Mouse (Mus musculus) CH12.LX (cell line): Measurements from ENCODE around the gene Mllt11. TPM values are rescaled to one million over a fixed set of nuclear protein-coding genes. Genes with fewer than 3 reads are reported as not detected.

Source experiments
- DNase-seq: peaks from one replicate; pipeline ENCODE4 v3.0.0-alpha.2; 2013; ENCODE audit errors: extremely low read depth
- H3K27ac ChIP-seq: 2 replicates; pipeline ENCODE4 v1.5.1; 2012; ENCODE audit warnings: low read depth, mild to moderate bottlenecking, control low read depth, moderate library complexity; ENCODE audit not compliant: insufficient read depth
- H3K27me3 ChIP-seq: replicated peaks from 2 replicates; pipeline ENCODE3; 2012; ENCODE audit warnings: inconsistent platforms
- H3K36me3 ChIP-seq, 2 experiments: replicated peaks in 1 of 2; 2 replicates each; pipeline versions ENCODE3 to v1.6.1; 2012; ENCODE audit warnings: inconsistent platforms in 1 of 2, low read length in 1 of 2, mild to moderate bottlenecking in 1 of 2, mixed read lengths in 1 of 2, moderate library complexity in 1 of 2; ENCODE audit not compliant: control insufficient read depth in 1 of 2, insufficient read depth in 1 of 2
- H3K4me1 ChIP-seq, 2 experiments: 2 replicates each; pipeline ENCODE4 v1.6.1; 2012; ENCODE audit warnings: inconsistent platforms in 1 of 2, moderate library complexity in 1 of 2; ENCODE audit not compliant: insufficient read depth in 2 of 2, control insufficient read depth in 1 of 2
- H3K4me2 ChIP-seq: 2 replicates; pipeline ENCODE4 v1.6.1; 2012; ENCODE audit warnings: low read depth, mild to moderate bottlenecking, control low read depth; ENCODE audit not compliant: poor library complexity, insufficient read depth, severe bottlenecking
- H3K4me3 ChIP-seq, 3 experiments: fragments of 150-350 bp in 1 of 3; sonication (generic) in 1 of 3; replicated peaks in 1 of 3; 2 replicates each; pipeline versions ENCODE3 to v1.5.1; 2011 to 2012; ENCODE audit warnings: low read depth in 2 of 3, low read length in 2 of 3, mild to moderate bottlenecking in 2 of 3, moderate library complexity in 2 of 3, control low read depth in 1 of 3, improper control_type of control experiment in 1 of 3, inconsistent platforms in 1 of 3, mixed read lengths in 1 of 3; ENCODE audit not compliant: poor library complexity in 1 of 3
- H3K79me2 ChIP-seq: replicated peaks from 2 replicates; pipeline ENCODE4 v1.6.1; 2012; ENCODE audit warnings: mild to moderate bottlenecking, moderate library complexity; ENCODE audit not compliant: control insufficient read depth, poor library complexity, insufficient read depth, severe bottlenecking; ENCODE audit errors: extremely low read depth
- H3K9ac ChIP-seq: 2 replicates; pipeline ENCODE4 v1.6.1; 2012; ENCODE audit warnings: low read depth, mild to moderate bottlenecking, control low read depth, moderate library complexity; ENCODE audit not compliant: insufficient read depth
- H3K9me3 ChIP-seq: replicated peaks from 2 replicates; pipeline ENCODE3; 2012; ENCODE audit warnings: low read length, inconsistent platforms, mixed read lengths
- CTCF ChIP-seq, 2 experiments: IDR thresholded peaks in 1 of 2; conservative IDR thresholded peaks in 1 of 2; 2 replicates each; pipeline ENCODE4 v1.5.1; 2011 to 2012; ENCODE audit warnings: low read depth in 2 of 2, low read length in 2 of 2, improper control_type of control experiment in 1 of 2, inconsistent platforms in 1 of 2, mild to moderate bottlenecking in 1 of 2, moderate library complexity in 1 of 2
- E2F4 ChIP-seq: IDR thresholded peaks from 2 replicates; pipeline ENCODE4 v1.6.1; 2011; ENCODE audit warnings: low read depth, low read length, improper control_type of control experiment; ENCODE audit not compliant: insufficient replicate concordance
- EP300 ChIP-seq: IDR thresholded peaks from 2 replicates; pipeline ENCODE4 v1.6.1; 2011; ENCODE audit warnings: low read length, improper control_type of control experiment
- ETS1 ChIP-seq: conservative IDR thresholded peaks from 2 replicates; pipeline ENCODE4 v1.6.1; 2012; ENCODE audit warnings: low read depth, mild to moderate bottlenecking, inconsistent platforms, low read length, improper control_type of control experiment, moderate library complexity
- GABPA ChIP-seq: IDR thresholded peaks from 2 replicates; pipeline ENCODE4 v1.6.1; 2012; ENCODE audit warnings: low read depth, low read length, improper control_type of control experiment, inconsistent platforms; ENCODE audit not compliant: insufficient replicate concordance
- HCFC1 ChIP-seq: IDR thresholded peaks from 2 replicates; pipeline ENCODE4 v1.6.1; 2012; ENCODE audit warnings: low read depth, mild to moderate bottlenecking, inconsistent platforms, low read length, improper control_type of control experiment
- IRF4 ChIP-seq: IDR thresholded peaks from 2 replicates; pipeline ENCODE4 v1.6.1; 2014; ENCODE audit warnings: low read depth, mild to moderate bottlenecking, inconsistent platforms, low read length, improper control_type of control experiment
- JUN ChIP-seq: IDR thresholded peaks from 2 replicates; pipeline ENCODE4 v1.6.1; 2011; ENCODE audit warnings: low read depth, mild to moderate bottlenecking, low read length, improper control_type of control experiment, moderate library complexity; ENCODE audit not compliant: insufficient read depth
- JUND ChIP-seq: conservative IDR thresholded peaks from 2 replicates; pipeline ENCODE4 v1.6.1; 2011; ENCODE audit warnings: low read depth, low read length, improper control_type of control experiment
- MAFK ChIP-seq: IDR thresholded peaks from 2 replicates; pipeline ENCODE4 v1.6.1; 2011; ENCODE audit warnings: low read length, improper control_type of control experiment; ENCODE audit not compliant: insufficient replicate concordance
- MAX ChIP-seq: IDR thresholded peaks from 2 replicates; pipeline ENCODE4 v1.6.1; 2011; ENCODE audit warnings: low read length, improper control_type of control experiment
- MAZ ChIP-seq: IDR thresholded peaks from 2 replicates; pipeline ENCODE4 v1.6.1; 2012; ENCODE audit warnings: low read depth, mild to moderate bottlenecking, inconsistent platforms, low read length, improper control_type of control experiment, moderate library complexity
- NELFE ChIP-seq: IDR thresholded peaks from 2 replicates; pipeline ENCODE4 v1.6.1; 2011; ENCODE audit warnings: low read depth, low read length, improper control_type of control experiment
- NRF1 ChIP-seq: IDR thresholded peaks from 2 replicates; pipeline ENCODE4 v1.6.1; 2014; ENCODE audit warnings: low read depth, mild to moderate bottlenecking, inconsistent platforms, low read length, improper control_type of control experiment, moderate library complexity
- POLR2A ChIP-seq: IDR thresholded peaks from 2 replicates; pipeline ENCODE4 v1.6.1; 2011; ENCODE audit warnings: low read depth, mild to moderate bottlenecking, improper control_type of control experiment, low read length
- POLR2AphosphoS2 ChIP-seq: IDR thresholded peaks from 2 replicates; pipeline ENCODE4 v1.6.1; 2011; ENCODE audit warnings: low read depth, low read length, improper control_type of control experiment
- RAD21 ChIP-seq: IDR thresholded peaks from 2 replicates; pipeline ENCODE4 v1.6.1; 2011; ENCODE audit warnings: low read depth, mild to moderate bottlenecking, low read length, improper control_type of control experiment, moderate library complexity
- SIN3A ChIP-seq: IDR thresholded peaks from 2 replicates; pipeline ENCODE4 v1.6.1; 2012; ENCODE audit warnings: low read length, improper control_type of control experiment, inconsistent platforms
- TCF12 ChIP-seq: IDR thresholded peaks from 2 replicates; pipeline ENCODE4 v1.6.1; 2014; ENCODE audit warnings: low read depth, mild to moderate bottlenecking, inconsistent platforms, low read length, improper control_type of control experiment
- USF2 ChIP-seq: conservative IDR thresholded peaks from 2 replicates; pipeline ENCODE4 v1.6.1; 2011; ENCODE audit warnings: low read depth, low read length, improper control_type of control experiment
- ZC3H11A ChIP-seq: IDR thresholded peaks from 2 replicates; pipeline ENCODE4 v1.6.1; 2012; ENCODE audit warnings: low read depth, mild to moderate bottlenecking, inconsistent platforms, low read length, improper control_type of control experiment
- ZKSCAN1 ChIP-seq: IDR thresholded peaks from 2 replicates; pipeline ENCODE4 v1.6.1; 2012; ENCODE audit warnings: low read depth, inconsistent platforms, low read length, improper control_type of control experiment, borderline replicate concordance
- ZNF384 ChIP-seq: IDR thresholded peaks from 2 replicates; pipeline ENCODE4 v1.6.1; 2012; ENCODE audit warnings: low read depth, low read length, improper control_type of control experiment, inconsistent platforms
- dilution Hi-C: fragments of 300-500 bp; cut with MboI; formaldehyde crosslinking; loops from 2 replicates; pipeline ENCODE4 v1.14.3; 2020; ENCODE audit warnings: low sequenced_read_pairs; ENCODE audit not compliant: extremely low pct_unique_long_range_greater_than_20kb, extremely low pct_ligation_motif_present
- in situ Hi-C: fragments of 300-500 bp; cut with MboI; formaldehyde crosslinking; loops from 3 replicates; pipeline ENCODE4 v1.14.3; 2019; ENCODE audit warnings: low sequenced_read_pairs, low pct_ligation_motif_present, low pct_unique_long_range_greater_than_20kb, mixed read lengths
- polyA plus RNA-seq: library from polyadenylated mRNA; unstranded; fragments of >175 nt; gene quantifications from 2 replicates; pipeline ENCODE4 v1.2.1, GENCODE M21; 2012; ENCODE audit warnings: low read depth; ENCODE audit not compliant: insufficient read length
- total RNA-seq, 2 experiments: library from RNA; depleted of rRNA; stranded (reverse); fragments of 300-350 nt in 1 of 2; fragments of >200 nt in 1 of 2; gene quantifications; 2 replicates each; pipeline ENCODE4 v1.2.3; 2012 to 2014

The Mllt11 gene
- total and polyA plus RNA-seq, 3 experiments, result 10.0 to 23.9 (median 10.0) TPM

DNA sequence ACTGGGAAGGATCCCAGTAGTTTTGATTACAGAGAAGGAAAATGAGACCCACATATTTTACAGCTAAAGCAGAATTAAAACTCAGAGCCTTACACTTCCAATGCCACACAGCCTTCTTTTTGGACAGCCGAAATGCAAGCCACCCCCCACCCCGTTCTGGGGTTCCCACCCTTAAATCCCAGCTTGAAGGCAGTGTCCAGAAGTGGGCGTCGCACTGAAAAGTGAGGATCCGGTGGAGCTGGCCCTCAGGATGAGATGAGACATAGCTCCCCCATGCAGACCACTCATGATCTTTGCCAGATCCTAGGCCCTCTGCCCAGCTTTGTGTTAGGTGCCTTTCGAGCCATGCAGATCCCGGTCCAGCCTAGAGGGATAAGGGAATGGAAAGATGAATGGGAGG lies 9.5 kb upstream of the Mllt11 start, which contains the start of gene Gm128:
Gm128 (minus strand) TSS at position 101 of the 400 bp plus-strand sequence.
- H3K9ac ChIP-seq, result no peak within 1 kb of the TSS
- no peaks in the 10 kb centered on the region for H3K4me1 ChIP-seq

DNA sequence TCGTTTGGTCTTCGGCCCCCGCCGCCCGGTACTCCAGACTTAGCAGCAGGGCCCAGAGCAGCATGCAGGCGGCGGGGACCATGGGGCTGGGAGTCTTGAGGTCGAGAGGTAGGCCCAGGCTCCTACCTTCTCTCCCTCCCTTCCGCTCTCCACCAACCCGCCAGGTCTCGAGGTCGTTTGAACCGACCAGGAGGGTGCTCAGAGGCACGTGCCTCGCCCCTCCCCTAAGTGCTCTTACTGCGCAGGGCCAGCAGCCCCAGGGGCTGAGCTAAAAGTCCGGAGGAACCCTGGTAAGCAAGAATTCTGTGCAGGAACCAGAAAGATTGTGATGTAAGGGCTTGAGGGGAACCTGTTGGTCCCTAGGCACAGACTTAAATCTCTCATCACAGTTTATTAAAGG lies 8.9 kb upstream of the Mllt11 start:
- peaks cover 16 to 42% of the 10 kb centered on the region in 2 experiments for H3K36me3 ChIP-seq
- dilution Hi-C loops, result no loop called here
- no peak overlapping the region for H3K4me2 ChIP-seq
- H3K4me3 ChIP-seq, result no peak overlapping the region
- H3K79me2 ChIP-seq, result no peaks in the 10 kb centered on the region
- no peak for DNase-seq
- H3K9ac ChIP-seq, result no peak overlapping the region
- in situ Hi-C loops, result no loop called here
- no peaks in the 10 kb centered on the region for H3K27me3 ChIP-seq
- TF ChIP-seq CTCF (conservative IDR thresholded peaks at IDR 0.05 in 1 of 2, IDR thresholded peaks at IDR 0.05 in 1 of 2; ENCODE audit: low read depth in 2 of 2, low read length in 2 of 2) (no peak), JUND (no peak), MAFK (no peak), MAX (no peak), POLR2AphosphoS2 (no peak), E2F4 (no peak), MAZ (no peak)
- TF ChIP-seq, all 38 proteins: peak for 0
- H3K4me1 ChIP-seq, result no peaks in the 10 kb centered on the region
- no peaks in the 10 kb centered on the region for H3K9me3 ChIP-seq
- no peak overlapping the region for H3K27ac ChIP-seq

More for the DNA sequence above, 9.5 kb upstream of the Mllt11 start, which contains the start of gene Gm128:
- in situ Hi-C loops, result no loop called here
- H3K9me3 ChIP-seq, result no peaks in the 10 kb centered on the region
- H3K36me3 ChIP-seq, result peaks cover 11 to 36% of the 10 kb centered on the region in 2 experiments
- H3K4me3 ChIP-seq, result no peak within 1 kb of the TSS
- no peak within 1 kb of the TSS for H3K27ac ChIP-seq
- no peaks in the 10 kb centered on the region for H3K27me3 ChIP-seq
- DNase-seq, result no peak
- TF ChIP-seq TCF12 (no peak), NELFE (no peak), SIN3A (no peak), ZKSCAN1 (no peak), RAD21 (no peak), HCFC1 (no peak), E2F4 (no peak), ZNF384 (no peak), JUND (no peak), USF2 (no peak), JUN (no peak), POLR2AphosphoS2 (no peak), ETS1 (no peak), NRF1 (no peak), MAX (no peak), POLR2A (no peak), IRF4 (no peak), EP300 (no peak), GABPA (no peak), ZC3H11A (no peak)
- no peak within 1 kb of the TSS for H3K4me2 ChIP-seq
- no peaks in the 10 kb centered on the region for H3K79me2 ChIP-seq
- dilution Hi-C loops, result no loop called here
